Mouse (Mus musculus) heart, postnatal 0 days (tissue): ENCODE measurements at regions not wholly inside any gene's neighbourhood (a gene's known extent, or its start where the extent isn't known, plus 50 kb on each side); places are given as distances from the start of the nearest gene placed in this dataset.

Source experiments
- CTCF ChIP-seq: IDR thresholded peaks from 2 replicates; pipeline ENCODE4 v1.5.1; 2016; ENCODE audit warnings: antibody characterized with exemption, control low read depth, low read depth
- EP300 ChIP-seq: IDR thresholded peaks from 2 replicates; pipeline ENCODE4 v1.6.1; 2016; ENCODE audit warnings: antibody characterized with exemption, low read depth

- TF ChIP-seq CTCF (no peak), EP300 (no peak)
These were observed 109.3 kb downstream of the Klhl25 start for GRCm38 (mm10) chr7:75957366-75957765.
